Mouse (Mus musculus): Measurements from ENCODE around the gene Ufsp1.

Ufsp1 gene

GRCm38 (mm10) chr5:137295712-137296111 is 1.3 kb downstream of the Ufsp1 start:
- DNase-seq (ENCODE audit: low spot score) = no peak

DNA sequence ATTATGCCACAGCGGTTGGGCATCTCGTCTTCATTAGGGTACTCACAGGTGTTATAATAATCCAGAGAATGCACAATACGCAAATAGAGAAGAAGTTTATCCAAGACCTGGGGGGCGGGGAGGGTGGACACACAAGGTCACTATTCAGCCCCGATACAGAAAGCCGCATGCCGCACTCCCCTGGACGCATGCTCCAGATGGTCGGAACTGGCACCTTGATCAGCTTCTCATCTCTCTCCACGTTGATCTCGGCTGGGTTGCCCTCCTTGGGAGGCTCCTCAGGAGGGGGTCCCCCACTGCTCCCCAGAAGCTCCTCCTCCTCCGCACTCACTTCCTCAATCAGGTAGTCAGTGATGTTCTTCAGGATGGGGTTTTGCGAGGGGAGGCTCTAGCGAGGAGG is 2.7 kb downstream of the Ufsp1 start:
- no peak for DNase-seq (ENCODE audit: low spot score)

- DNase-seq (ENCODE audit: low spot score) = no peak
Measured at GRCm38 (mm10) chr5:137299240-137299639, 4.8 kb downstream of the Ufsp1 start.

- DNase-seq (ENCODE audit: low spot score) = no peak
Measured at GRCm38 (mm10) chr5:137301253-137301652, 6.8 kb downstream of the Ufsp1 start.

GRCm38 (mm10) chr5:137303609-137304008 is 9.2 kb downstream of the Ufsp1 start:
- DNase-seq (ENCODE audit: low spot score) = no peak

- no peak for DNase-seq (ENCODE audit: low spot score)
Measured at GRCm38 (mm10) chr5:137304165-137304564, 9.7 kb downstream of the Ufsp1 start.

GRCm38 (mm10) chr5:137304816-137305215 is 10.4 kb downstream of the Ufsp1 start:
- DNase-seq (ENCODE audit: low spot score) = no peak

DNA sequence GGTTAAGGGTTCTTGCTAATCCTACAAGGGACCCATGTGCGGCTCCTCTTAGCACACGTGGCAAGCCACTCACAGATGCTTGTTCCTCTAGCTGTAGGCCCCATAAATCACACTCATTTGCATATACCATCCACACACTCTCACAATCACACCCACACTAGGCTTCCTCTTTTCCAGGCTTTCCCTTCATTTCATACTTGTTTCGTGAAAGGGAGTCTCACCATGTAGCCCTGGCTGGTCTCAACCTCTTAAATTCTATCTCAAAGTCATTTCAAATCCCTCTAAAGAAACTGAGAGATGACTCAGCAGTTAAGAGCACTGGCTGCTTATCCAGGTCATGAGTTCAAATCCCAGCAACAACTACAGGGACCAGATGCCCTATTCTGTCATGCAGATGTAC is 11.4 kb downstream of the Ufsp1 start:
- DNase-seq (ENCODE audit: low spot score) = no peak

- no peak for DNase-seq (ENCODE audit: low spot score)
Measured at GRCm38 (mm10) chr5:137306439-137307005, 12.1 kb downstream of the Ufsp1 start.

GRCm38 (mm10) chr5:137307071-137307912 is 12.9 kb downstream of the Ufsp1 start, which contains the start of gene Srrt:
Gene Srrt (minus strand): TSS chr5:137307674.
- peak; percentile 83 for DNase-seq (ENCODE audit: low spot score)

GRCm38 (mm10) chr5:137308356-137308755 is 13.9 kb downstream of the Ufsp1 start:
- DNase-seq (ENCODE audit: low spot score) = no peak

DNA sequence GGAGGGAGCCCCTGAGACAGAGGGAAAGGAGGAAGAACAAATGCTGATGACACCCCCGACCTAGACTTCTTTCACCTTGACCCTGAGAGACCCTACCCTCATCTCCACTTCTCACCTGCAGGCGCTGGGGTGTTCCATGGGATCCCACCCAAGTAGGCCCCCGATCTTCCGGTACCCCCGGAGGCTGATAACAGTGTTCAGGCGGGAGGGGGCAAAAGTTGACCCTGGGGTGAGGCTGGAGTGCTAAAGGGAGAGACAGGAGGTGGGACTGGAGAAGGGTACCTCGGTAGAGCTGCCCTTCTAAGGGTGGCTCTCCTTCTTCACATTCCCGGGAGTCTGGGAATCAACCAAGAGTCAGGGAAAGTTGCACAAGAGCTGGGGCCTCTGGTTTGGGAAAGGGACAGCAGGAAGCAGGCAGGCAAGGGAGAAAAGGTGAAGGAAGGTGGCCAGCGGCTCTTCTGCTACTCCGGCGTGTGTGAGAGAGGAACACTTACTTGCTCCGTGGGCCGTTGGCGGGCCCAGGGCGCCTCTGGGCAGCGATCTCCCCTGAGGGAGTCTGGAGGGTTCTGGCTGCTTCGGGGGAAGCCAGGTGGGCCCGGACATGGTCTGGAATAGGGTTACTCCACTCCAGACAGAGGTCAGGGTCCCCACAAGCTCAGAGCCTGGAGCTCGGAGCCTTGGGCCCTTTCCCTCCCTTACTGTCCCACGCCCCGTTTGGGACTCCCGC is 19.2 kb downstream of the Ufsp1 start:
- DNase-seq (ENCODE audit: low spot score) = no peak

DNA sequence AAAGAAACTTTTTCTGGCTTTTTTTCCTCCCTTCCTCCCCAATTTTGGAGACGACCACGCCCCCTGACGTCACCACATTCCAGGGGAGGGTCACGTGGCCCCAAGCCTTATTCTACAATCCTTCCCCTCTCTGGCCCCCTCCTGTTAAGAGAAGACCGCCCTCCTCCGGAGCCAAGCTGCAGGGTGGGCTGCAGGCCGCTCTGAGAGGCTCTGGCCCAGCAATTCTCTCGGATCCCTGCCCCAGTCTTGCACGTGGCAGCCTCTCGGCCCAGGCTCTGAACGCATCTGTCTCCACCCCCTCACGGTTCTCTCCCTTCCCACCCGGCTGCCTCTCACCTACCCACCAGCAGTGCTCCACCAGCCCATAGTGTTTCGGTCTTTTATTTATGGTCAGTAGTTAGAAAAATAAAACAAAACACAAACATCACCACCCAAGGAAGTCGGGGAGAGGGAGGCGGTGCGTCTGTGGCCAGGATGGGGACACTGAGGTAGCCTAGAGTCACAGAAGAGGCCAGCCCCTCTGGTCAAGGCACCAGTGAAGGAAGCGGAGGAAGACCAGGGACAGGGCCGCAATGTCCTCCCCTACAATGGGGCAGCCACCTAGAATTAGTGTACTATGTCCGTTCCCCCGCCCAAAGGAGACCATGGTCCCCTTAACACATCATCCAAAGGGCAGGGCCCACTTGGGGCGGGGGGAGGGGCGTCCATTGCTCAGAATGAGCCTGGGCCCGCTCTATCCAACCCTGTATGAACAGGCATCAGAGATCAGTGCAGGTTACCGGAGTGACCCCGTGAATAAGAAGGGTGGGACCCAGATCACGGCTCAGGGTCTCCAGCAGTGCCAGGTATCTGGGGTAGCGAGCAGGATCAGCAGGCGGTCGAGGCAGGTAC is 20.0 kb downstream of the Ufsp1 start, which contains the start of gene Trip6:
Trip6 (minus strand) TSS at position 212 of the 891 bp plus-strand sequence.
- peak; percentile 93 for DNase-seq (ENCODE audit: low spot score)

DNA sequence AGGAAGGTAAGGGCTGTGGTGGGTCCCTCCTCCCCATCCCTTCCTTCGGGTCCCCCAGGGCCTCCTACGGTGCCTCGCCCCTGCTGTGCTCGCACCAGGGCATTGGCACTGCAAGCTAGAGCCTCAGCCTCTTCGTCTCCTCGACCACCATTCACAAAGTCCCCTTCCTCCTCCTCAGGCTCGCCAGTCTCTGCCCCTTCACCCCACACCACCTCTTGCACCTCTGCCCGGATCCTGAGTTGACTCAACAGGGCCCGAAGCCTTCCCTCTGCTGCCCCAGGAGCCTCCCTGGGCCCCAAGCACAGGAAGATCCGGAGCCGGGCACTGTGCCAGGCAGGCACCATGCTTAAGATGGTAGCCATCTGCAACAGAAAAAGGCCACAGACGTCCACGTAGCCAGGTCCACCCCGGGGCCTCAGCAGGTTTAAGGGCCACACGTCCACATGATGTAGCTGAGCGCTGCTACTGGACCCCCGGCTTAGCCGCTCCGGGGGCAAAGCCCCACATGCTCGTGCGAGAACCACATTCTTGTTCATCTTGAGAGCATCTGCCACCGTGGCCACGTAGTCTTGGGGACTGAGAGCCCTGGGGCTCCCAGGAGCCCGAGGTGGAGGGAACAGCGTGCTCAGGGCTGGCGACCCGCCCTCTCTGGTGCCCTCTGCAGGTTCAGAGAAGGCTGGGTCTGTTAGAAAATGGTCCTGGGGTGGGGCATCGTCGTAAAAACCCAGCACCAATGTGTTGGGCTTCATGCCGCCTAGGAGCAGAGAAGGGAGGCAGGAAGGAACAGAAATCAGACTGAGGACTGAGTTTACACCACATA is 20.9 kb downstream of the Ufsp1 start:
- DNase-seq (ENCODE audit: low spot score) = no peak

DNA sequence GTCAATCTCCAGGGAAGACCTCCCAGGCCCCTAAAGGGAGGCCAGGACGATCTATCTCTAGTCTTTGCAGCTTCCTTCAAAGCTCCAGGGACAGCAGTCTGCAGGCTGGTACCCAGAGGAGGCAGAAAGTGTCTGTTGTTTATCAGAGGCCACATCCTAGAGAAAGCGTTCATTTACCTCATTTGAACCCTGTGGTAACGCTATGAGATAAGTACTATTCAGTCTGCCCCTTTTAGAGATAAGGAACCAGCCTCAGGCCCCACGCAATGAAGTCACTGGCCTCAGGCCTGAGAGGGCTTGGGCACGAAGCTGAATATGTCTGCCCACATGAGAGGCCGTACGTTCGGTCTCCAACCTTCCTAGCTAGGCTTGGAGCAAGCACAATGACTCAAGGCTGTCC is 22.9 kb downstream of the Ufsp1 start:
- DNase-seq (ENCODE audit: low spot score) = no peak

DNA sequence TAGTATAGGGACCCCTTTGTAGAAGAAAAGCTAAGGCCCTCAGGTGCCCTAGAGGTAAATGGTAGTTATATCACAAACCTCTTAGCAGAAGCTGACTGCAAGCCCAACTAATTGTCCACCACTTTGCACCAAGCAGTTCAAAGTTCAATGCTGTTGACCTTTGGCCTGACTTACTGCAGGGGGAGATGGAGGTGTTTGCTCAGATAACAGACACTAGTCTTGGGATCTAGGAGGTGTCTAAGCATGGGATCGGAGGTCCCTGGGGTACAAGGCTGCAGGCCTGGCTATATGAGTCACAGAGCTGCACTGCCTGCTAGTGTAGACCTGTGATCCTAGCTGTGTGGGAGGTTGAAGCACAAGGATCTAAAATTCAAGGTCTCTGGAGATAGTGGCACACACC is 24.1 kb downstream of the Ufsp1 start:
- DNase-seq (ENCODE audit: low spot score) = no peak

DNA sequence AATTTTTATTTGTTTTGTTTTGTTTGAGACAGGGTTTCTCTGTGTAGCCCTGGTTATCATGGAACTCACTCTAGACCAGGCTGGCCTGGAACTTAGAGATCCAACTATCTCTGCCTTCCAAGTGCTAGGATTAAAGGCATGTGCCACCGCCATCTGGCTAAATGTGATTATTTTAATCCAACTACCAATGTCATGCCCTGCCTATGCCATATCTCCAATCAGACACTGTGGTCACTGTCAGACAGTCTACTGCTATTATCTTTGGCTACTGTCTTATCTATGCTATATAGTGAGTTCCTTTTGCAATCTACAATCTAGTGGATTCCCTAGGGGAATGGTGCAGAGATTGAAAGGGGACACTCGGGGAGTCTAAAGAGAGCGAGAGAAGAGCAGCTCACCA is 26.6 kb downstream of the Ufsp1 start:
- DNase-seq (ENCODE audit: low spot score) = no peak

DNA sequence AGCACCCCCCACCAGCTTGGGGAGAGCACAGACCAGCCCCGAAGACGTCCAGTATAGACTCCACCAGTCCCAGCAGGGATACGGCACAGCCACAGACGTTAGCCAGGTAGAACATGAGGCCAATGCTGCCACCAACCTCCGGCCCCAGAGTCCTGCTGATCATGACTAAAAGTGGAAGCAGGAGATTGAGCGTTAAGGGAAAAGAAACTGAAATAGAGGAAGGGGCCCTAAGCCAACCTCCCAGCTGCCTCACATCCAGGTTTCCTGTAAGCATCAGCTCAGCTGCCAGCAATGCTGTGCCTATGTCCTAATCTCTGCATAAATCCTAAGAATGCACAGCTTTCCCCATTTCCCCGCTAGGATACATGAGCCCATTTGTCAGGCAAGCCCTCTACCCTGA is 36.5 kb downstream of the Ufsp1 start:
- no peak for DNase-seq (ENCODE audit: low spot score)

GRCm38 (mm10) chr5:137332857-137333511 is 38.6 kb downstream of the Ufsp1 start:
- no peak for DNase-seq (ENCODE audit: low spot score)

- peak; percentile 96 for DNase-seq (ENCODE audit: low spot score)
Measured at GRCm38 (mm10) chr5:137333512-137334174, 39.2 kb downstream of the Ufsp1 start, which contains the start of gene Slc12a9. Gene Slc12a9 (minus strand): TSS chr5:137333597.
